Mouse (Mus musculus) B cell, adult 67 days (primary cell): Measurements from ENCODE around the gene Fmc1. TPM values are rescaled to one million over a fixed set of nuclear protein-coding genes. Genes with fewer than 3 reads are reported as not detected.

Source experiments
- total RNA-seq, 2 experiments: library from RNA; stranded (reverse); gene quantifications; 4 replicates each; pipeline ENCODE4 v1.2.4; 2023

Gene Fmc1
- total RNA-seq, result 10 to 100 TPM; 23.9 to 30.1 TPM

GRCm38 (mm10) chr6:38533428-38534405 is at the start of gene Fmc1:
Gene Fmc1, plus strand, starts transcription at chr6:38533502.

GRCm38 (mm10) chr6:38551062-38551988 is 18.0 kb downstream of the Fmc1 start, which contains the start of gene Luc7l2:
Gene Luc7l2, plus strand, starts transcription at chr6:38551334.

Other genes with a start within 250 kb of the Fmc1 start
- gene Zc3hav1l, start 234.2 kb upstream of the Fmc1 start, total RNA-seq, result 1 to 10 TPM; 2.3 to 2.6 TPM
- gene Zc3hav1, start 178.9 kb upstream of the Fmc1 start, total RNA-seq, result 100 to 1,000 TPM; 168 to 169 TPM
- under 1 TPM; 0.12 TPM for gene Ttc26, start 152.0 kb upstream of the Fmc1 start, total RNA-seq
- gene Ubn2, start 99.6 kb upstream of the Fmc1 start, total RNA-seq, result 10 to 100 TPM; 57.1 to 65.1 TPM
- gene Luc7l2, start 17.8 kb downstream of the Fmc1 start, total RNA-seq, result 100 to 1,000 TPM; 443 to 460 TPM
- not detected for gene Klrg2, start 103.7 kb downstream of the Fmc1 start, total RNA-seq
- not detected for gene Clec2l, start 129.6 kb downstream of the Fmc1 start, total RNA-seq